Mouse (Mus musculus): ENCODE data around the gene Tldc1.

DNA sequence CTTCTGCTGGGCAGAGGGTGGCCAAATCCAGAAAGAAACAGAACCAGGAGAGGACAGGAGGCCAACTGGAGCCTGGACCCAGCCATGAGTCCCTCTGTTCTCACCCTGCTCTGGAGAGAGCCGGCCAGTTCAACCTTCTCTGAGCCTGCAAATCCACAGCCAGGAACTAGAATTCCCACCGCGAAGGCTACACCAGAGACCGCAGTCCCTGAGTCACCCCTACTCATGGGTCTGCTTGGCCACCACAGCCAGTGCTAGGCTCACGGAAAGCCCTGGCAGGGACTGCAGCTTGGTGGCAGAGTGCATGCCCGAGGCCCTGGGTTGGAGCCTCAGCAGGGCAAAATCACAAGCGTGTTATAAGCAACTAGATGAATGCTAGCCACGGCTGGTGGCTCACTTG lies 41.8 kb upstream of the Tldc1 start:
- TF ChIP-seq CTCF (IDR thresholded peaks at IDR 0.05; ENCODE audit: insufficient read depth, low read length) (no peak), POLR2A (IDR thresholded peaks at IDR 0.05; ENCODE audit: borderline replicate concordance, extremely low read depth, low read depth, low read length) (no peak)

Measured in lung, adult 2 months (tissue).